Mouse (Mus musculus) stomach, postnatal 0 days (tissue): ENCODE data around the gene Prm3. TPM values are rescaled to one million over a fixed set of nuclear protein-coding genes. Genes with fewer than 3 reads are reported as not detected.

Experiments used
- ATAC-seq: fragments of 200-750 bp; cut with Nextera tagmentation; 2 replicates; pipeline ENCODE4 v1.8.0; 2017; ENCODE audit not compliant: low FRiP score, low TSS enrichment
- DNase-seq: peaks from one replicate; pipeline ENCODE4 v3.0.0-alpha.2; 2016; ENCODE audit warnings: low spot score
- H3K27ac ChIP-seq: fragments of 300-500 bp; sonication (generic); replicated peaks from 2 replicates; pipeline ENCODE4 v1.5.1; 2014; ENCODE audit warnings: mild to moderate bottlenecking, control low read depth
- H3K27me3 ChIP-seq: fragments of 300-500 bp; sonication (generic); 2 replicates; pipeline ENCODE4 v1.6.1; 2014; ENCODE audit warnings: low read length; ENCODE audit not compliant: control insufficient read depth, insufficient read depth
- H3K36me3 ChIP-seq: fragments of 300-500 bp; sonication (generic); 2 replicates; pipeline ENCODE4 v1.6.1; 2014; ENCODE audit warnings: low read length, mixed read lengths; ENCODE audit not compliant: control insufficient read depth, insufficient read depth
- H3K4me1 ChIP-seq: fragments of 300-500 bp; sonication (generic); replicated peaks from 2 replicates; pipeline ENCODE4 v1.6.1; 2014; ENCODE audit warnings: antibody characterized with exemption; ENCODE audit not compliant: control insufficient read depth, insufficient read depth
- H3K4me2 ChIP-seq: fragments of 300-500 bp; sonication (generic); replicated peaks from 2 replicates; pipeline ENCODE4 v1.6.1; 2014; ENCODE audit warnings: low read depth, mild to moderate bottlenecking, control low read depth, moderate library complexity
- H3K4me3 ChIP-seq: fragments of 300-500 bp; sonication (generic); 2 replicates; pipeline ENCODE4 v1.5.1; 2014; ENCODE audit warnings: low read depth, low read length, control low read depth
- H3K9ac ChIP-seq: fragments of 300-500 bp; sonication (generic); 2 replicates; pipeline ENCODE4 v1.6.1; 2014; ENCODE audit warnings: mild to moderate bottlenecking, low read length, control low read depth, mixed read lengths
- H3K9me3 ChIP-seq: fragments of 300-500 bp; sonication (generic); 2 replicates; pipeline ENCODE4 v1.6.1; 2016; ENCODE audit warnings: low read length; ENCODE audit not compliant: control insufficient read depth
- CTCF ChIP-seq: IDR thresholded peaks from 2 replicates; pipeline ENCODE4 v1.5.1; 2016; ENCODE audit warnings: antibody characterized with exemption, low read depth, mild to moderate bottlenecking, moderate library complexity
- EP300 ChIP-seq: optimal IDR thresholded peaks from 2 replicates; pipeline ENCODE3; 2016; ENCODE audit warnings: antibody characterized with exemption
- WGBS: fragments of 180-500 bp; shearing (Covaris S2); extraction: QIAGEN DNeasy Blood & Tissue Kit; methylation state at CpG from one replicate; pipeline ENCODE4 v1.1.7; 2014; 5-methylcytosine and 5-hydroxymethylcytosine counted together
- polyA plus RNA-seq: library from polyadenylated mRNA; unstranded; fragments of >200 nt; fragmentation: Nextera tagmentation; extraction: Ambion mirVana; gene quantifications from 2 replicates; pipeline ENCODE4 v1.2.1, GENCODE M21; 2015

The Prm3 gene
- polyA plus RNA-seq, 1 experiment from 2014 or later = not detected

GRCm38 (mm10) chr16:10749226-10749625 is 41.5 kb downstream of the Prm3 start:
- Histone ChIP-seq H3K4me3 (no peak overlapping the region), H3K4me1 (peaks cover 4% of the 10 kb centered on the region; the same call in 1 of the 2 replicates), H3K9ac (no peak overlapping the region), H3K9me3 (no peaks in the 10 kb centered on the region), H3K36me3 (no peaks in the 10 kb centered on the region), H3K27ac (no peak overlapping the region), H3K27me3 (no peaks in the 10 kb centered on the region), H3K4me2 (no peak overlapping the region)
- no peak for TF ChIP-seq EP300
- no peak for ATAC-seq
- 53% methylated on average over 7 of the region's 7 CpGs for WGBS
- no peak for DNase-seq

GRCm38 (mm10) chr16:10741082-10741481 is 49.6 kb downstream of the Prm3 start:
- 33% methylated on average over 2 of the region's 2 CpGs for WGBS
- peak; percentile 53 for DNase-seq
- Histone ChIP-seq H3K9ac (no peak overlapping the region), H3K36me3 (no peaks in the 10 kb centered on the region), H3K27me3 (no peaks in the 10 kb centered on the region), H3K4me3 (no peak overlapping the region), H3K9me3 (no peaks in the 10 kb centered on the region), H3K4me1 (no peaks in the 10 kb centered on the region; the same call in 1 of the 2 replicates), H3K27ac (peak overlapping the region; percentile 40), H3K4me2 (no peak overlapping the region)
- TF ChIP-seq EP300 (no peak), CTCF (no peak)
- ATAC-seq = peak; percentile 84

Other genes with a start within 250 kb of the Prm3 start
- gene Dexi, start 247.9 kb downstream of the Prm3 start, polyA plus RNA-seq = 23.5 and 24.3 TPM in 2 replicates
- gene Clec16a, start 245.6 kb downstream of the Prm3 start, polyA plus RNA-seq = 28.1 and 28.8 TPM in 2 replicates
- gene Socs1, start 5.4 kb downstream of the Prm3 start, polyA plus RNA-seq = 7.3 and 8.4 TPM in 2 replicates
- not detected in 2 replicates for gene Tnp2, start 2.3 kb downstream of the Prm3 start, polyA plus RNA-seq
- not detected in 2 replicates for gene Prm2, start 5.2 kb upstream of the Prm3 start, polyA plus RNA-seq
- 0.23 TPM in 1 of 2 replicates, not detected in the other for gene Prm1, start 14.9 kb upstream of the Prm3 start, polyA plus RNA-seq
- not detected in 2 replicates for gene Gm11172, start 22.0 kb upstream of the Prm3 start, polyA plus RNA-seq
- gene Rmi2, start 44.1 kb upstream of the Prm3 start, polyA plus RNA-seq = 0.76 and 1.1 TPM in 2 replicates